Mouse (Mus musculus): Measurements from ENCODE around the gene Tmem151b.
A peak's percentile ranks its signal among the peaks of the same experiment; 100 is the strongest.

Gene Tmem151b

GRCm38 (mm10) chr17:45584096-45584896, 34.8 kb upstream of the Tmem151b start:
- DNase-seq (ENCODE audit: low read depth), result peak; percentile 93

- DNase-seq (ENCODE audit: low read depth), result no peak
Measured at GRCm38 (mm10) chr17:45582715-45583355, 33.4 kb upstream of the Tmem151b start.

GRCm38 (mm10) chr17:45582188-45582587, 32.7 kb upstream of the Tmem151b start:
- DNase-seq (ENCODE audit: low read depth), result no peak

- DNase-seq (ENCODE audit: low read depth), result no peak
Measured at GRCm38 (mm10) chr17:45581567-45581983, 32.1 kb upstream of the Tmem151b start.

GRCm38 (mm10) chr17:45580958-45581477, 31.5 kb upstream of the Tmem151b start:
- no peak for DNase-seq (ENCODE audit: low read depth)

- DNase-seq (ENCODE audit: low read depth), result no peak
Measured at GRCm38 (mm10) chr17:45579554-45579953, 30.1 kb upstream of the Tmem151b start.

GRCm38 (mm10) chr17:45578843-45579242, 29.4 kb upstream of the Tmem151b start:
- no peak for DNase-seq (ENCODE audit: low read depth)

- no peak for DNase-seq (ENCODE audit: low read depth)
Measured at GRCm38 (mm10) chr17:45578242-45578641, 28.8 kb upstream of the Tmem151b start.

GRCm38 (mm10) chr17:45575123-45575897, 25.8 kb upstream of the Tmem151b start:
- no peak for DNase-seq (ENCODE audit: low read depth)

GRCm38 (mm10) chr17:45574129-45574761, 24.8 kb upstream of the Tmem151b start:
- no peak for DNase-seq (ENCODE audit: low read depth)

GRCm38 (mm10) chr17:45573780-45574123, 24.3 kb upstream of the Tmem151b start:
- DNase-seq (ENCODE audit: low read depth), result peak; percentile 69

- DNase-seq (ENCODE audit: low read depth), result peak; percentile 70
Measured at GRCm38 (mm10) chr17:45573087-45573779, 23.8 kb upstream of the Tmem151b start, which contains the start of gene Hsp90ab1. Gene Hsp90ab1 (minus strand): TSS chr17:45573271.

- no peak for DNase-seq (ENCODE audit: low read depth)
Measured at GRCm38 (mm10) chr17:45572103-45573086, 22.9 kb upstream of the Tmem151b start.

- no peak for DNase-seq (ENCODE audit: low read depth)
Measured at GRCm38 (mm10) chr17:45569999-45570398, 20.5 kb upstream of the Tmem151b start.

GRCm38 (mm10) chr17:45568990-45569389, 19.5 kb upstream of the Tmem151b start:
- no peak for DNase-seq (ENCODE audit: low read depth)

- no peak for DNase-seq (ENCODE audit: low read depth)
Measured at GRCm38 (mm10) chr17:45567162-45567601, 17.7 kb upstream of the Tmem151b start.

GRCm38 (mm10) chr17:45566360-45567161, 17.1 kb upstream of the Tmem151b start:
- no peak for DNase-seq (ENCODE audit: low read depth)

- no peak for DNase-seq (ENCODE audit: low read depth)
Measured at GRCm38 (mm10) chr17:45566031-45566359, 16.5 kb upstream of the Tmem151b start.

- DNase-seq (ENCODE audit: low read depth), result no peak
Measured at GRCm38 (mm10) chr17:45565103-45565502, 15.6 kb upstream of the Tmem151b start.
